Comparison of ENCODE assay signal across 8 mouse cellular contexts in genomic region chr1:74505721-74506464, GRCm38 (mm10). TPM values are rescaled to one million over a fixed set of nuclear protein-coding genes. Genes with fewer than 3 reads are reported as not detected.
A peak's percentile ranks its signal among the peaks of the same experiment; 100 is the strongest.
DNase-seq lines count a peak whose midpoint lies in the region; ATAC-seq and TF ChIP-seq lines count a peak whose summit lies in the region.

Cnot9 (plus strand) TSS chr1:74506058.

- peak within 1 kb of the TSS; percentile 96 for H3K9ac ChIP-seq in embryonic facial prominence, embryonic 13.5 days
- H3K9ac ChIP-seq in limb, embryonic 12.5 days (replicated peaks), result peak within 1 kb of the TSS; percentile 93
- H3K9ac ChIP-seq in midbrain, embryonic 15.5 days, result peak within 1 kb of the TSS; percentile 82

- peak within 1 kb of the TSS; percentile 83 for H3K4me2 ChIP-seq in embryonic facial prominence, embryonic 13.5 days
- peak within 1 kb of the TSS; percentile 80 for H3K4me2 ChIP-seq in limb, embryonic 12.5 days
- peak within 1 kb of the TSS; percentile 88 for H3K4me2 ChIP-seq in midbrain, embryonic 15.5 days

- no peak for TF ChIP-seq CTCF in kidney, adult 2 months (conservative IDR thresholded peaks at IDR 0.05; ENCODE audit: insufficient read depth, insufficient read length, low read depth, low read length)
- TF ChIP-seq CTCF in spleen, adult 2 months (IDR thresholded peaks at IDR 0.05; ENCODE audit: extremely low read depth, insufficient read depth, insufficient read length, insufficient replicate concordance), result no peak

- under 1% methylated on average over 51 of the region's 64 CpGs for WGBS in embryonic facial prominence, embryonic 13.5 days
- under 1% methylated on average over 64 of the region's 64 CpGs for WGBS in kidney, adult 2 months
- under 1% methylated on average over 64 of the region's 64 CpGs for WGBS in limb, embryonic 12.5 days
- under 1% methylated on average over 64 of the region's 64 CpGs for WGBS in midbrain, embryonic 15.5 days
- under 1% methylated on average over 64 of the region's 64 CpGs for WGBS in spleen, adult 2 months

- no peaks in the 10 kb centered on the region for H3K9me3 ChIP-seq in embryonic facial prominence, embryonic 13.5 days
- no peaks in the 10 kb centered on the region for H3K9me3 ChIP-seq in limb, embryonic 12.5 days
- H3K9me3 ChIP-seq in midbrain, embryonic 15.5 days, result no peaks in the 10 kb centered on the region

- peaks cover 32% of the 10 kb centered on the region for H3K4me1 ChIP-seq in embryonic facial prominence, embryonic 13.5 days
- H3K4me1 ChIP-seq in kidney, adult 2 months (ENCODE audit: control insufficient read depth, insufficient read depth, low read length), result no peaks in the 10 kb centered on the region; the same call in 1 of the 2 replicates
- H3K4me1 ChIP-seq in limb, embryonic 12.5 days (replicated peaks), result peaks cover 27% of the 10 kb centered on the region
- peaks cover 37% of the 10 kb centered on the region for H3K4me1 ChIP-seq in midbrain, embryonic 15.5 days
- H3K4me1 ChIP-seq in spleen, adult 2 months (ENCODE audit: control insufficient read depth, insufficient read depth, insufficient read length), result no peaks in the 10 kb centered on the region; the same call in 1 of the 2 replicates

- H3K4me3 ChIP-seq in embryonic facial prominence, embryonic 13.5 days, result peak within 1 kb of the TSS; percentile 92
- peak within 1 kb of the TSS; percentile 77 for H3K4me3 ChIP-seq in kidney, adult 2 months (ENCODE audit: insufficient read depth, low read depth, low read length)
- peak within 1 kb of the TSS; percentile 90 for H3K4me3 ChIP-seq in limb, embryonic 12.5 days (replicated peaks)
- H3K4me3 ChIP-seq in midbrain, embryonic 15.5 days, result peak within 1 kb of the TSS; percentile 82
- peak within 1 kb of the TSS; percentile 76 for H3K4me3 ChIP-seq in spleen, adult 2 months (ENCODE audit: extremely low read depth, insufficient read depth, insufficient read length)

- H3K27ac ChIP-seq in embryonic facial prominence, embryonic 13.5 days, result peak within 1 kb of the TSS; percentile 89
- H3K27ac ChIP-seq in kidney, adult 2 months (ENCODE audit: insufficient read depth, low read depth, low read length), result peak within 1 kb of the TSS; percentile 96
- peak within 1 kb of the TSS; percentile 96 for H3K27ac ChIP-seq in limb, embryonic 12.5 days
- H3K27ac ChIP-seq in midbrain, embryonic 15.5 days, result peak within 1 kb of the TSS; percentile 85
- peak within 1 kb of the TSS; percentile 84 for H3K27ac ChIP-seq in spleen, adult 2 months (ENCODE audit: insufficient read depth, low read length)

- peak; percentile 66 for TF ChIP-seq POLR2A in kidney, adult 2 months (IDR thresholded peaks at IDR 0.05; ENCODE audit: low read depth, low read length)
- TF ChIP-seq POLR2A in spleen, adult 2 months (IDR thresholded peaks at IDR 0.05; ENCODE audit: low read depth, low read length), result peak; percentile 39

- H3K27me3 ChIP-seq in embryonic facial prominence, embryonic 13.5 days, result no peaks in the 10 kb centered on the region
- H3K27me3 ChIP-seq in kidney, adult 2 months (replicated peaks; ENCODE audit: control insufficient read depth, insufficient read depth, low read length), result no peaks in the 10 kb centered on the region
- no peaks in the 10 kb centered on the region for H3K27me3 ChIP-seq in limb, embryonic 12.5 days
- no peaks in the 10 kb centered on the region for H3K27me3 ChIP-seq in midbrain, embryonic 15.5 days (replicated peaks)
- H3K27me3 ChIP-seq in spleen, adult 2 months (ENCODE audit: control insufficient read depth, insufficient read depth, low read length), result no peaks in the 10 kb centered on the region

- DNase-seq in 3134 (ENCODE audit: extremely low read depth, insufficient read length, low spot score), result peak; percentile 100
- DNase-seq in adrenal gland, postnatal 36 days, result peak; percentile 100
- peak; percentile 100 for DNase-seq in heart, adult 18-20 months
- peak; percentile 100 for DNase-seq in kidney, adult 2 months
- peak; percentile 96 to 100 for DNase-seq in spleen, adult 2 months (ENCODE audit: low read depth in 1 of 2, low spot score in 2 of 2)

- H3K36me3 ChIP-seq in embryonic facial prominence, embryonic 13.5 days, result peaks cover 4% of the 10 kb centered on the region; the same call in 1 of the 2 replicates
- no peaks in the 10 kb centered on the region for H3K36me3 ChIP-seq in kidney, adult 2 months (ENCODE audit: control insufficient read depth, insufficient read depth, low read length)
- H3K36me3 ChIP-seq in limb, embryonic 12.5 days, result peaks cover 8% of the 10 kb centered on the region; the same call in 1 of the 2 replicates
- H3K36me3 ChIP-seq in midbrain, embryonic 15.5 days (replicated peaks), result no peaks in the 10 kb centered on the region
- H3K36me3 ChIP-seq in spleen, adult 2 months (ENCODE audit: control insufficient read depth, insufficient read depth, low read length), result no peaks in the 10 kb centered on the region

- peak; percentile 100 for ATAC-seq in embryonic facial prominence, embryonic 13.5 days (ENCODE audit: insufficient number of reproducible peaks, insufficient read depth, low FRiP score, low TSS enrichment, low read depth)
- ATAC-seq in limb, embryonic 12.5 days (ENCODE audit: insufficient number of reproducible peaks, insufficient read depth, low FRiP score, low TSS enrichment, low read depth), result peak; percentile 99
- ATAC-seq in midbrain, embryonic 15.5 days (replicated peaks), result peak; percentile 100

RNA-seq across cellular contexts. Expression of gene Cnot9, which starts in this region (rescaled TPM):
- 10 to 100 TPM; 27.5 to 30.5 TPM for total RNA-seq in adrenal gland, postnatal 36 days (2021)
- polyA plus RNA-seq in embryonic facial prominence, embryonic 13.5 days (2015; fragmentation: Nextera tagmentation; extraction: Ambion mirVana), result 68.5 and 70.8 TPM in 2 replicates
- 10 to 100 TPM; 12.6 to 13.0 TPM for total RNA-seq in heart, adult 18-20 months (2021)
- polyA plus RNA-seq in kidney, adult 2 months (2012; rRNA removed), result 16.4 and 18.6 TPM in 2 replicates
- 82.6 and 84.5 TPM in 2 replicates for polyA plus RNA-seq in limb, embryonic 12.5 days (2016; fragmentation: Nextera tagmentation; extraction: Ambion mirVana)
- 47.6 and 50.4 TPM in 2 replicates for polyA plus RNA-seq in midbrain, embryonic 15.5 days (2015; fragmentation: Nextera tagmentation; extraction: Ambion mirVana)
- polyA plus RNA-seq in spleen, adult 2 months (2012; rRNA removed), result 12.6 and 14.8 TPM in 2 replicates

Comparison
In these comparisons a context has a peak if more than half of its experiments do, and no peak if none do; other contexts are left out.
1. Peak in every context shown above with its lines: DNase-seq, ATAC-seq, H3K4me3 ChIP-seq and H3K27ac ChIP-seq.